Mouse (Mus musculus): Measurements from ENCODE around the gene Qpct.
A peak's percentile ranks its signal among the peaks of the same experiment; 100 is the strongest.

Gene Qpct

GRCm38 (mm10) chr17:79051606-79052005 is at the start of gene Qpct:
TSS of gene Qpct (plus strand) at chr17:79051906.
- DNase-seq, result no peak

- DNase-seq, result no peak
Measured at GRCm38 (mm10) chr17:79013625-79014024, 38.1 kb upstream of the Qpct start.

- DNase-seq, result peak; percentile 66
Measured at GRCm38 (mm10) chr17:79014911-79015685, 36.6 kb upstream of the Qpct start.

- DNase-seq, result no peak
Measured at GRCm38 (mm10) chr17:79015831-79016230, 35.9 kb upstream of the Qpct start.

DNA sequence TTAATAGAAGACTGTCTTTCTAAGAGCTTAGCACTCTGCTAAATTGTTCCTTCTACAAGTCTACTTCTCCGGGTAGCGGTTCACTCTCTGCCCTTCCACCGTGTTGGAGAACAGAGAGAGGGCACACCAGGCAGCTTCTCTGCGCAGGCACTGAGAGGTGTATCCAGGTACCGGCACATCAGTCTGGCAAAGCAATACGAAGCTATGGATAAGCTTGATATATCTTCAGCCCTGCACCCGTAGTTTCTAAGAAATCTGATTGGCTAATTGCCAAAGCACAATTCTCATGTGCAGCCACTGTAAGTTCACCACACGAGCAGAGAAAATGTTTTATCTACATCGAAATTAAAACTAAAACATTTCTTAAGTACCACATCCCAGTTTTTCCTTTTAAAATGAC is 33.3 kb upstream of the Qpct start:
- no peak for DNase-seq

DNA sequence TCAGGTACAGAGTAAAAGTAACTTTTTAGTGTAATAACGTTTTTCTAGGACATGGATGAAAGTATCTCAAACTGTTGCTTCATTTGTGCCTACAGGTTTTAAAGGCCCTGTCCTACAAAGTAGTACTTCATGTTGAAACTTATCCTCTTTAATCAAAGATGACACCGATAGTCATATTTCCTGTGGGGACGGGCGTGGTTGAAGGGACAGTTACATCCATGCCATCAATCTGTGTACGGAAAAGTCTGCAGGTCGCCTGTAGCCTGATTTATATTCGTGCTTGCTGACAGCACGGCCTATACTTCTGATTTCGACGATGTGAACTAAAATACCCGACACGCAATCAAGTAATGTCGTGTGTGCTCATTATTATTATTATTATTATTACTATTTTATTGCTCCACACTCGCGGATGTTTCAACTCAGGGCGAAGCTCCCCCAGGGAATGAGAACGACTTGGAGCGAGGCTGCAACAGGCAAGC is 31.9 kb upstream of the Qpct start:
- DNase-seq, result no peak

DNA sequence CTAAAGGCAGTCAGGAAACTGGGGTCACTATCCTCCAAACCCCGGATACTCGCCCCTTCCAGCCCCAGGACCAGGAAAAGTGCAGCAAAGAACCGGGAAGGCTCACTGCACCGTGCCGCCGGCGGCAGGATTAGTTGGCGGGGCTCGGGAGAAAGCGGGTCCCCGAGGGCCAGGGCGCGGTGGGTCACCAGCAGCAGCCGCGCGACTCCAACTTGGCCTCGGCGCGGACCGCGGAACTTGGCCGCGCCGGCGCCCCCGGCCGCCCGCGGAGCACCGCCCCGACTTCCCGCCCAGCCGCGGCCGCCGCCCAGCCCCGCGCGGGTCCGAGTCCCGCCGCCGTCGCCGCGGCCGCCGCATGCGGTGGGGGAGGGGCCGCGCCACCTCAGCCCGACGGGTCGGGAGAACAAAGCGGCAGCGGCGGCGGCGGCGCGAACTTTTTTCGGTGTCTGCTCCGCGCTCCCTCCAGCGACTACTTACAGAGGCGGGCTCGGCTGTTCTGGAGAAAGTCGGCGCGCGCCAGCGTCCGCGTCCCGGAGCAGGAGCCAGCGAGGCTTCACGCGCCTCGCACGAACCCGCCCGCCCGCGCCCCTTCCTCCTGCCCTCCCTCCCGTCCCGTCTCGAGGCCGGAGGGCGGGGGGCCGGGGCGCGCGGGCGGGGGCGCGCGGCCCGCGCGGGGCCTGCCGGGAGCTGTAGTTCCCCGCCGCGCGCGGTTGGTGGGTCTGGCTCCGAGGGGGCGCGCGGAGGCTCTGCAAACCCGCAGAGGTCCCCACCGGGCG is 31.3 kb upstream of the Qpct start, which contains the start of gene Prkd3:
TSS of gene Prkd3 (minus strand) at position 609 of the 776 bp plus-strand sequence.
- peak; percentile 97 for DNase-seq

DNA sequence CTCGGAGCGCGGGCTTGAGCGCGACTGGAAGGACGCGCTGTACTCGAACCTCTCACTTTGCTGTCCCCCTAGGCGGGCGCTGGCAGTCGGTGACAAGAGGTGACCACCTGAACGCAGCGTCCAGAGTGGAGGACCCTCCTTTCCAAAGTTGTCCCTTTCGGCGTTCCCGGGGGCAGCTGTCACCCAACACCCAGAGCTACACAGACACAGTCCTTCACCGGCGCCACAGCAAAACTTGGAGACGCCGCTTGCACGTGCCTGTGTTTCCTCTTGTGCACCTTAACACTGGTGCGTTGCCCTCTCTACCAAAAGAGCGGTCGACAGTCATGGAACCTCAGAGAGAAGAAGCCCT is 30.7 kb upstream of the Qpct start:
- no peak for DNase-seq

- no peak for DNase-seq
Measured at GRCm38 (mm10) chr17:79022746-79023145, 29.0 kb upstream of the Qpct start.

DNA sequence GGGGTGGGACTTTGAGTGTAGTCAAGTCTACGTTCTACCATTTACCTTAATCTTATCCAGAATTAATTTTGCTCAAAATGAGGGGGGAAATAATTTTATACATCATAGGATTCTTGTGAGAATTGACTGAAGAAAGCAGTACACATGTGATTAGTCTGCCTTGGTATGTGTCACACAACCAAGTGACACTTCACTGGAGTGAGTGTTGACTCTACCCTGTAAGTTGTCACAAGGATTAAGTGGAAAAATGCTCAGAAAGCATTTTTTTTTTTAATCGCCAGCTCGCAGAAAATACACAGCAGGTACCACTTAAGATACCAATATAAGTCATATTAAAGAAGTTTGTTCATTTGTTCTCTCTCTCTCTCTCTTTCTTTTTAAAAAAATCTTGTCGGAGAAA is 27.2 kb upstream of the Qpct start:
- no peak for DNase-seq

DNA sequence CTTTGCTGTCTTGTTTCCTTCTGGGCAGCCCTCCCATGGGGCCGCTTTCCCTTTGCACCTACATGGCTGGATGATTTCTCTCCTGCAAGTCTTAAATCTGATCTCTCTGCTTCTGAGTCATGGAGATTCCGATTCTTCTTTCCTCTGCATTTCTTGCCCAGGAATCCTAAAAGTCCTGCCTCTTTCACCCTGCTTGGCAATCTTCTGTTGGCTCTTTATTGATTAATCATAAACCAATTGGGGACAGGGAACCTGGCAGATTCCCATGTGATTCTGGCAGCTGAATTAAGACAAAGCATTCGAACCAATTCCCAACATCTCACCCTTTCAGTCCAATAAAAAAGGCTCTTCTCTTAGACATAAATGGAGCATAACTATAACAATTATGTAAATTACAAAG is 22.5 kb upstream of the Qpct start:
- no peak for DNase-seq

GRCm38 (mm10) chr17:79031569-79031968 is 20.1 kb upstream of the Qpct start:
- DNase-seq, result no peak

DNA sequence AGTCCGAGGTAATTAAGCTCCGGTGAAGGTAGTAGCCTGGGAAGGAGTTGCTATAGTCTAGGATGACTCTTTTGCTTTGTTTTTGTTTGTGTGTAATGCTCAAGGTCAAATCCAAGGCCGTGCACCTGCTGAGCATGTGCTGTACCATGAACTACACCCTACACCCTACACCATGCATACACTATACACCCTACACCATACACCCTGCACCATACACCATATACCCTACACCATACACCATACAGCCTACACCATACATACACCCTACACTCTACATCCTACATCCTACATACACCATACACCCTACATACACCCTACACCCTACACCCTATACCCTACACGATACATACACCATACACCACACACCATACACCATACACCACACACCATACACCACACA is 18.9 kb upstream of the Qpct start:
- DNase-seq, result no peak

- DNase-seq, result no peak
Measured at GRCm38 (mm10) chr17:79039660-79040059, 12.0 kb upstream of the Qpct start.

DNA sequence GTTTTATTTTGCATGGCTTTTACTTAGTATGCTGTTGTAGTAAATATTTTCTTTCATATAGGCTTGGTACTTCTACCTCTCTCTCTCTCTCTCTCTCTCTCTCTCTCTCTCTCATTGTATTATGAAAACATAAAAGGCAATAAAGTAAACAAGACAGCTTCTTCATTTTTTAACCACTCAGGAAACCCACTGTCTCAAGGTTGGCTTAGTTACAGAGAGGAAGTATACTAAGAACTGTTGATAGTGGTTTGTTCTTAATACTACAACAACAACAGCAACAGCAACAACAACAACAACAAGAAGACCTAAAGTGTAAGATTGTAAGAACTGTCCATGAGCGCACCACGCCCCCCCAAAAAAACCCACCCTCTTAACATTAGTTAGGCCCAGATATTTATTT is 8.0 kb upstream of the Qpct start:
- no peak for DNase-seq

- peak; percentile 96 for DNase-seq
Measured at GRCm38 (mm10) chr17:79052088-79052812, 544 bp downstream of the Qpct start.

DNA sequence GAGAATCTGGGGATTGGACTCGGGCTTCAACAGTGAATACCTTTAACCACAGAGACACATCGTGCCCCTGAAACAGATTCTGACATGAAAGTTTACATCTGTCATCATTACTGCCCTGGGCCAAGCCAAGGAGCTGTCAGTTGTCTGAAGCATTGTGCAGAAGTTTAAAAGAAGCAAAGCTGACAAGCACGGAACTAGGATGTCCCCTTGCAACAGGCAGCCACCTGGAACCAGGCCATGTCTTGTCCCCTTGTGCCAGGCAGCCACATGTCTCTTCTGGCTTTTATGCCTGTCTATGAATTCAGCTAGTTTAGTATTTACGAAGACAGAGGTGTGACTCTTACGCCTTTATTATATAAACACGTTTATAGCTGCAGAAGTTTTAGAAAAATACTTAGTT is 6.6 kb downstream of the Qpct start:
- no peak for DNase-seq

DNA sequence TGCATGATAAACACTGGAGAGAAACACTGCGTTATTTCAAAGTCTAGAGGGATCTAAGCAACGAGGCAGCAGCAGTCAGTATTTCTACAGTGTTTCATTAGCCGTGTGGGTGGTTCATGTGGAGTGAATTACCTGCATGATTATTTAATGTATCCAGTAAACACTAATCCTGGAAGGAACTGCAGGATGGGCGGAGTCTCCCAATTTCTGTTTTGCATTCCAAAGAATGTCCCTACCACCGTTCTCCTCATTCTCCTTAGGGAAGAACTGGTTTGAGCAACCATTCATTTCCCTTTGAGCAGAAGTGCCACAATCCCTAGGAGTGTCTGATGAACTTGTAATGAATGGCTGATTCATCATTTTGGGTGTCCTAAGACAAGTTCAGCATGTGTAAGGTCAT is 8.5 kb downstream of the Qpct start:
- no peak for DNase-seq

DNA sequence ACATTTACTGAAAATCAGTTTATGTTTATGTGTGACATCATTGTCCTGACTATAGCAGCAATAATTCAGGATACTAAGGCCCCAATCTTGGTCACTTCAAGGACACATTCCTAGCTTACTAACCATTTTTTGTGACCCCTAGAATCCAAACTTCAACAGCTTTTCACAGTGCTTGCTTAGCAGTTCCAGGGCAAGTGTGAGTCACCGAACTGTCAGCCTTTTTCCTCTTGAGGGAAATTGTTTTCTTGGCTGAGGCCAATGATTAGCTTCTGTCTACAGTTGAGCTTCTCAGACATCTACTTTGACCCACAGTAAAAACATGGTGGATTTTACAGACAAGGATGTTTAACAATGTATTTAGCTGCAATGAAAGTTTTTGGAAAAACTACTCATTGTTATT is 12.5 kb downstream of the Qpct start:
- DNase-seq, result peak; percentile 10

DNA sequence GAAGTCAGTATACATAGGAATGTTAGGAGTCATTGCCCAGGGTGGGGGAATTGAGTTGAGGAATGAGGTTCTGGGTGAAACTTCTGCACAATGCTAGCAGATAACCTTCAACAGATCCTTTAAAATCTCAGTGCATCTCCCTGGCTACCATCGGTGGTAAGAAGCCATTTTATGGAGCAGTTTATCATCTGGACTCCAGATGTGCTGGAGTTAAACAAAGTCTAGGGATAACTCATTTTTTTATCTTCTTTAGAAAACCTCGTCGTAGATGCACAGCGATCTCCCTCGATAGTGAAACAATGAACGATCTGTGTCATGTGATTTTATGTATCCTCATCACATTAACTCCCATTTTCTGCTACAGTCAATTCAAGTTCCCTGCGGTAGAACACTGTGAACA is 16.9 kb downstream of the Qpct start:
- DNase-seq, result no peak

GRCm38 (mm10) chr17:79069019-79069418 is 17.3 kb downstream of the Qpct start:
- DNase-seq, result peak; percentile 91

- peak; percentile 61 for DNase-seq
Measured at GRCm38 (mm10) chr17:79069766-79070480, 18.2 kb downstream of the Qpct start.

- peak; percentile 64 for DNase-seq
Measured at GRCm38 (mm10) chr17:79071951-79072350, 20.2 kb downstream of the Qpct start.

Measured in heart, adult 11 months (tissue).